Mouse (Mus musculus) liver, adult 2 months (tissue): ENCODE measurements around the gene Ntm.

Experiments
- CTCF ChIP-seq: fragments of 200-500 bp; IDR thresholded peaks from 2 replicates; pipeline ENCODE4 v1.5.1; 2011; ENCODE audit warnings: low read depth, low read length, control low read depth
- POLR2A ChIP-seq: fragments of 200-500 bp; IDR thresholded peaks from 2 replicates; pipeline ENCODE4 v1.6.1; 2011; ENCODE audit warnings: low read length, control low read depth; ENCODE audit not compliant: insufficient read depth; ENCODE audit errors: extremely low read depth

DNA sequence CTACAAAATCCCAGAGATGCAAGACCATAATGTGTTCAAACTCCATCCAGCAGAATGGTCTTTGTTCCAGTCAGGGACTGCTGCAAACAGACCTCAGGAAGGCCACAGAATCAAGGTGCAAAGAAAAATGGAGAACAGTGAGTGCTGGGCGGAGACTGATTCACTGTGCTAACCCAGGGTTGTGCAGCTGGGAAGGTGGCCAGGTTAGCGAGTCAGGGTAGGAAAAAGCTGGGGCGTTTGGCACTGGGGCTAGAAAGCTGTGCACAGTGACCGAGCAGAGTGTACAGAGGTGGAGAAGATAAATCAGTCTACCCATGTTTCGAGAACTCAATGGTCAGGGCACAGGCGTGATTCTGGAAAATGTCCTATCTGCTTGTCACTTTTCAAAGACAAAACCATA, 291.1 kb downstream of the Ntm start:
- TF ChIP-seq CTCF = no peak
- no peak for TF ChIP-seq POLR2A
